Mouse (Mus musculus) G1E (cell line): Measurements from ENCODE around the gene Rpl41. TPM values are rescaled to one million over a fixed set of nuclear protein-coding genes. Genes with fewer than 3 reads are reported as not detected.
A peak's percentile ranks its signal among the peaks of the same experiment; 100 is the strongest.

ENCODE experiments used
- ATAC-seq: 2 replicates; pipeline ENCODE4 v1.8.0; 2016; ENCODE audit warnings: mild to moderate bottlenecking; ENCODE audit not compliant: insufficient number of reproducible peaks, poor library complexity, low FRiP score, severe bottlenecking; ENCODE audit errors: extremely low read depth
- DNase-seq: peaks from one replicate; pipeline ENCODE4 v3.0.0; 2012; ENCODE audit warnings: low spot score
- H3K27me3 ChIP-seq: 2 replicates; pipeline ENCODE4 v1.6.1; 2012; ENCODE audit warnings: mild to moderate bottlenecking, low read length, inconsistent platforms; ENCODE audit not compliant: insufficient read depth
- H3K36me3 ChIP-seq: replicated peaks from 2 replicates; pipeline ENCODE3; 2012; ENCODE audit warnings: mild to moderate bottlenecking, inconsistent platforms
- H3K4me1 ChIP-seq: 2 replicates; pipeline ENCODE4 v1.6.1; 2012; ENCODE audit warnings: low read depth, low read length, inconsistent platforms, mixed read lengths; ENCODE audit not compliant: insufficient read depth
- H3K4me3 ChIP-seq: 2 replicates; pipeline ENCODE4 v1.5.1; 2012; ENCODE audit warnings: low read depth, mild to moderate bottlenecking, inconsistent platforms, low read length, moderate library complexity, mixed read lengths
- H3K9me3 ChIP-seq: replicated peaks from 2 replicates; pipeline ENCODE4 v1.6.1; 2012; ENCODE audit warnings: inconsistent platforms
- CTCF ChIP-seq: IDR thresholded peaks from 2 replicates; pipeline ENCODE4 v1.5.1; 2012; ENCODE audit warnings: low read depth, low read length, inconsistent platforms, mixed read lengths
- GATA1 ChIP-seq: IDR thresholded peaks from 2 replicates; pipeline ENCODE4 v1.6.1; 2012; ENCODE audit warnings: borderline replicate concordance, low read length, inconsistent platforms, mixed read lengths
- GATA2 ChIP-seq: IDR thresholded peaks from 2 replicates; pipeline ENCODE4 v1.6.1; 2012; ENCODE audit warnings: low read depth, low read length, inconsistent platforms, borderline replicate concordance
- POLR2AphosphoS5 ChIP-seq: IDR thresholded peaks from 2 replicates; pipeline ENCODE4 v1.6.1; 2012; ENCODE audit warnings: low read depth, low read length, inconsistent platforms; ENCODE audit not compliant: insufficient replicate concordance
- TAL1 ChIP-seq: conservative IDR thresholded peaks from 2 replicates; pipeline ENCODE4 v1.6.1; 2012; ENCODE audit warnings: low read depth, low read length, inconsistent platforms, mixed read lengths
- polyA plus RNA-seq: library from polyadenylated mRNA; stranded (reverse); fragments of >175 nt; gene quantifications from 2 replicates; pipeline ENCODE4 v1.2.3, GENCODE M21; 2012
- total RNA-seq, 2 experiments: library from RNA; stranded (forward) in 1 of 2; stranded (reverse) in 1 of 2; fragments of 200-1000 nt in 1 of 2; fragments of >200 nt in 1 of 2; fragmentation: Nextera tagmentation in 1 of 2; gene quantifications; 2 replicates each; pipeline ENCODE4 v1.2.3; 2014 to 2017

Gene Rpl41
- total and polyA plus RNA-seq, 3 experiments, result 2,736 to 11,415 (median 5,596) TPM

DNA sequence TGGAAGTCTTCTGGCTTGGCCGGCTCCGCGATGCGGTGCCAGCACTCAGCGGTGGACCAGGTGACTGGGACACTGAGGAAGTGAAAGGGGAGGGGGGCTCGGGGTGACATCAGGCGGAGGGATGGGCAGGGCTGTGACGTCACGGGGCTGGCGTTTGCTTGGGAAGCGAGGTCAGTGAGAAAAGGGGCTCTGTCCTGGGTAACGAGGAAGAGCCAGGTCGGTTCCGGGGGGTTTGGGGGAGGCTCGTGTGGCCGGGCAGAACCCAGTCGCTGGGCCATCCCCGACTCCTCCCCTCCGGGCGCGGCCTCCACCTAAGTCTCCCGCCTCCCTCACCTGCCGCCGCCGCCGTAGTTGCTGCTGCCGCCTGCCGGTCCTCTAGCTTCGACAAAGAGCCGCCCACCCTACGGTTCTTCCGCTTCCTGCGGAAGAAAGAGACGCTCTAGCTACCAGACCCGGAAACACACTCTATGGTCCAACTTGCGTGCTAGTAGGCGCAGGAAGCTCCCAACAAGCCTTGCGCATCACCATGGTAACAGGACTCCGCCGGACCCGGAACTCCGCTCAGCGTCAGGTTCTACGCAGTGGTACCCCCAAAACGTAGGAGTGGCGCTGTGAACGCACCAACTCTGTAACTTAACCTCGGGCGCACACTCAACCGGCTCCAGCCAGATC is 1.6 kb downstream of the Rpl41 start, which contains the start of gene Zc3h10:
TSS of gene Zc3h10 (minus strand) at position 414 of the 672 bp plus-strand sequence.
- no peaks in the 10 kb centered on the region for H3K27me3 ChIP-seq
- DNase-seq, result peak; percentile 81

GRCm38 (mm10) chr10:128546787-128547186 is 2.3 kb downstream of the Rpl41 start:
- ATAC-seq, result no peak
- no peak for DNase-seq
- H3K9me3 ChIP-seq, result no peaks in the 10 kb centered on the region
- peaks cover 52% of the 10 kb centered on the region for H3K4me1 ChIP-seq
- H3K36me3 ChIP-seq, result peaks cover 50% of the 10 kb centered on the region
- no peak for TF ChIP-seq POLR2AphosphoS5
- H3K27me3 ChIP-seq, result no peaks in the 10 kb centered on the region
- H3K4me3 ChIP-seq, result peak overlapping the region; percentile 82

More for the DNA sequence above, 1.6 kb downstream of the Rpl41 start, which contains the start of gene Zc3h10:
- H3K9me3 ChIP-seq, result no peaks in the 10 kb centered on the region
- peaks cover 43% of the 10 kb centered on the region for H3K36me3 ChIP-seq
- H3K4me3 ChIP-seq, result peak within 1 kb of the TSS; percentile 82
- ATAC-seq, result peak; percentile 79
- TF ChIP-seq POLR2AphosphoS5 (peak; percentile 88), TAL1 (no peak)
- peaks cover 52% of the 10 kb centered on the region for H3K4me1 ChIP-seq

DNA sequence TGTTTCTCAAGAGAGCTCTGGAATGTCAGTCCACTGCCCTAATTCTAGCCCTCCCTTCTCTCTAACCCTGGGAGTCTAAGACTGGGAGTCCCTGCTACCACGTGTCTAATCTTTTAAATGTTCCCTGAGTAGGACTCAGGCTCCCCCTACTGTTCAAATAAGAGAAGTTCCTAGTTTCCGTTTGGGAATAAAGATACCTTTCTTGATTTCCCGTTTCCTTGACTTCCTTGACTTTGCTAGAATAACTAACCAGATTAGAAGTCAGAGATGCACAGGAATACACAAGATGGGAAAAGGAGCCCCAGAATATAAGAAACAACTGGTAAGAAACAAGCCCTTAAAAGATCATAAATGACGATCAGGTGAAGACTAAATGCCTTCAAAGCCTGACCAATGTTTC is 2.7 kb downstream of the Rpl41 start:
- Histone ChIP-seq H3K4me1 (peaks cover 52% of the 10 kb centered on the region), H3K27me3 (no peaks in the 10 kb centered on the region), H3K9me3 (no peaks in the 10 kb centered on the region), H3K36me3 (peaks cover 52% of the 10 kb centered on the region), H3K4me3 (peak overlapping the region; percentile 82)
- no peak for TF ChIP-seq GATA2
- no peak for TF ChIP-seq POLR2AphosphoS5
- no peak for TF ChIP-seq CTCF
- no peak for TF ChIP-seq GATA1
- TF ChIP-seq TAL1, result no peak
- peak; percentile 63 for DNase-seq
- no peak for ATAC-seq

GRCm38 (mm10) chr10:128545570-128545898 is 3.6 kb downstream of the Rpl41 start:
- ATAC-seq (no peak), DNase-seq (no peak)
- Histone ChIP-seq H3K36me3 (peaks cover 58% of the 10 kb centered on the region), H3K9me3 (no peaks in the 10 kb centered on the region), H3K4me3 (no peak overlapping the region), H3K27me3 (no peaks in the 10 kb centered on the region), H3K4me1 (peaks cover 52% of the 10 kb centered on the region)
- no peak for TF ChIP-seq TAL1
- no peak for TF ChIP-seq GATA2
- TF ChIP-seq GATA1, result no peak
- TF ChIP-seq CTCF, result no peak
- no peak for TF ChIP-seq POLR2AphosphoS5

DNA sequence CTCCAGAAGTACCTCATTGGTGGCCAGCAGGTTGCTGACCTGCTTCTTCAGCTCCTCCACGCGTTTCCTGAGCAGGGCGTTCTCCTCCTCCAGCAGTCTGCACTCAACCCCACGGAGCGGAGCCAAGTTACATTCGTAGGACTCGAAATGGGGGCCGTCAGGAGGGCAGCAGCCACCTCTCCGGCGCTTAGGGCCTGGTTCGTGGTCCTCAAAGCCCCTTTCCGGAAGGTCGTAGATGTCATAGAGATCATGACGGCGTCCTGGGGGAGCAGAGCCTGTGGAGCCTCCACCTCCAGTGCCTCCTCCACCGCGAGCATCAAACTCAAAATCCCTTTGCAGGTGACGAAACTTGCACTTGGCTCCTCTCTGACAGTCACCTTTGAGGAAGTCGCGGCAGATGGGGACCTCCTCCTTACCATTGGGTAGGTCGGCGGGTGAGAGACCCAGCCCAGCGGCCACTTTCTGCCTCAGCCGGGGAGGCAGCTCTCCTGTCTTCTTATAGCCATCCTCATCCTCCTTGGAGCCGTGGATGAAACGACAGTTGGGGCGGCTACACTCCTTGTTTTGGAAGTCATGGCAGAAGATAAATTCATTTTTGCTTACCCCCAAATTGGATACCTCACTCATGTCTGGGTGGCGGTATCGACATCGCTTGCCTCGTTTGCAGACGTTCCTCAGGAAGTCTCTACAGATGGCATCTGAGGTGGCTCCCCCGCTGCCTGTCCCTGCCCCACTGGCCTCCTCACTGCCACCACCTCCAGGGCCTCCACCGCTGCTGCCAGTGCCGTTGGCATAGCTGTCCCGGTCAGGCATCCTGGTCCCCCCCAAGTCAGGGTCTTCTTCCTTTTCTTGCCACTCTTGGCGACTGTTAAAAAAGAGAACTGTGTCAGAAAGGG is 4.2 kb downstream of the Rpl41 start:
- no peak for ATAC-seq
- no peak overlapping the region; the same call in 1 of the 2 replicates for H3K4me3 ChIP-seq
- no peaks in the 10 kb centered on the region for H3K9me3 ChIP-seq
- no peaks in the 10 kb centered on the region for H3K27me3 ChIP-seq
- H3K36me3 ChIP-seq, result peaks cover 58% of the 10 kb centered on the region
- DNase-seq, result no peak
- H3K4me1 ChIP-seq, result peaks cover 46% of the 10 kb centered on the region
- no peak for TF ChIP-seq CTCF
- TF ChIP-seq TAL1, result no peak
- TF ChIP-seq GATA2, result no peak
- no peak for TF ChIP-seq GATA1
- no peak for TF ChIP-seq POLR2AphosphoS5

DNA sequence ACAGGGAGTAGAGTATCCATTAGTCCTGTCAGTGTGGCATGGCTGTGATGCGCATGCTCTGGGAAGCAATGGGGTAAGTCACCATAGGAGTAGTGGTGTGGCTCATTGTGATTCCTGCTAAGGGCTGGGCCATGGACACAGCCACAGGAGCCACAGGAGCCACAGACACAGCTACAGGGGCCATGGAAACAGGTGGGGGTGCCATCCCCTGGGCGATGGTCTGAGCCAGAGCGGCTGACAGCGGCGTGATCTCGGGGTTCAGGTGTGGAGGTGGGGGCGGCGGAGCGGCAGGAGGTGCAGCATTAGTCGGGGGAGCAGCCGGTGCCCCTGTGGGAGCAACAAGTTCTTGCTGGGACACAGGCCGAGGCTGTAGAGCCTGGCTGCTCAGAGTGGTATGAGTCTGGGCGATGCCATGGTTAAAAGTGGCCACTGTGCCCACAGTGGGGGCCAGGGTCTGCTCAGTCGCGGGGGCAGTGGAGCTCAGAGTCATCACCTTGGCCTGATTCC is 4.9 kb downstream of the Rpl41 start:
- Histone ChIP-seq H3K4me3 (peak overlapping the region; percentile 44; the same call in 1 of the 2 replicates), H3K4me1 (peaks cover 41% of the 10 kb centered on the region), H3K27me3 (no peaks in the 10 kb centered on the region), H3K36me3 (peaks cover 58% of the 10 kb centered on the region), H3K9me3 (no peaks in the 10 kb centered on the region)
- DNase-seq (no peak), ATAC-seq (no peak)
- TF ChIP-seq POLR2AphosphoS5, result no peak
- no peak for TF ChIP-seq GATA1
- TF ChIP-seq TAL1, result no peak
- TF ChIP-seq GATA2, result no peak
- TF ChIP-seq CTCF, result no peak
